Mouse (Mus musculus) CD8-positive naive resting alpha-beta T cell, adult 57 days (primary cell): ENCODE measurements around the gene G2e3. TPM values are rescaled to one million over a fixed set of nuclear protein-coding genes. Genes with fewer than 3 reads are reported as not detected.

ENCODE experiments used
- total RNA-seq: library from RNA; stranded (reverse); gene quantifications from one replicate; pipeline ENCODE4 v1.2.4, GENCODE M21; 2023

Gene G2e3
- 13.4 TPM for total RNA-seq

DNA sequence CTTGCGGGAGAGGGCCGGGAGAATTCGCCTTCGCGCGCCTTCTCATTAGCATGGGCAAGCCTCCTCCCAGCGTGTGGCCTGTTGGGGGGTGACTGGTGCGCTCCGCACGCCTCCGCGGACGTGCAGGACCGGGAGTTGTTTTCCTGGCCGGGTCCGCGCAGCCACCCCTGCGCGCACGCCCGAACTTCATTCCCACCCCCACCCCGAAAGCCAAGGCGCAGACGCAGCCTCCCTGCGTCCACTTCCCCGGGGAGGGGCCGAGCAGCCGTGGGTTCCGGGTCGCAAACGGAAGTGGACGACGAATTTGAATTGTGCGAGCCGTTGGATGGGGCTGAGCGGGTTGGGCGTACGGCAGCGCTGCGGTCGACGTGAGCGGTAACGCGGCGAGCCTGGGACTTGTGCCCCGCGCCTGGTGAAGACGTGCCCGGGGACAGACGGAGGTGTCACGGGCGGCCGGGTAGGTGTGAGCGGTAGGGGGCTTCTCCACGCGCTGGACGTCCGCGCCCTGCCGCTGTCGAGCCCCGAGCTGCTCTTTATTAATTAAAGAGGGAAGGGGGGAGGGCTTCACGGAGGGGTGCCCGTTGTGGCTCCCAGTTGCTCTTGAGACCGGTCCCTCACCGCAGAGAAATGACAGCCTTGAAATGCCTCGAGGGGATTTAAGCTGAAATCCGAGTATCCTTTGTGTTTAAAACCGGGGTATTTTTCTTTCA lies at the start of gene G2e3:
Gene G2e3, plus strand, starts transcription at position 74 of the 710 bp plus-strand sequence.

GRCm38 (mm10) chr12:51377003-51377887 lies 29.4 kb downstream of the G2e3 start, which contains the start of gene Scfd1:
Gene Scfd1 (plus strand): TSS chr12:51377510.

Other genes starting within 250 kb of the G2e3 start
- 48.2 TPM for gene Scfd1, start 29.4 kb downstream of the G2e3 start, total RNA-seq
- gene Coch, start 245.3 kb downstream of the G2e3 start, total RNA-seq, result 0.55 TPM